Mouse (Mus musculus): Measurements from ENCODE around the gene 4930404H24Rik.

DNA sequence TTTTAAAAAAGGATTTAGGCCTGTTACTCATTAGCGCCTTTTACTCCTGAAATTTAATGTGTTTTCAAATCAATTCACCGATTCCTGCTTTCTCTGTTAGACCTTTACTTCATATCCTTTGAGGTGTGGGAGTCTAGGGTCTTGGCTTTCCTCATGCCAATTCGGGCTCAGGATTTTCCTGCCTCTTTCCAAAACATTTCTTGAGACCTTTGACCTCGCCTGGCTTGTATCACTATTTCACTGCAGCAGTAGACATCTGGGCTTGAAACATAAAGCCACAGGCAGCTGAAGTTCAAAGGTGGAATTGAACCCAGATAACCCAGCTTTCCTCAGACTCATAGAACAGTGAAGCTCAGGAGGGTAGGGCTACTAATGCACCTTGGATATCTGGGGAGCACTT, 46.1 kb upstream of the 4930404H24Rik start:
- TF ChIP-seq CTCF (IDR thresholded peaks at IDR 0.05; ENCODE audit: borderline replicate concordance, insufficient read depth, low read depth, low read length) (no peak), POLR2A (IDR thresholded peaks at IDR 0.05; ENCODE audit: borderline replicate concordance, insufficient read depth, low read length) (no peak)
